Mouse (Mus musculus): Measurements from ENCODE around the gene Tm2d1.

GRCm38 (mm10) chr4:98348580-98348979, 34.5 kb downstream of the Tm2d1 start:
- TF ChIP-seq POLR2A (IDR thresholded peaks at IDR 0.05; ENCODE audit: borderline replicate concordance, extremely low read depth, insufficient read depth, insufficient read length, poor library complexity, severe bottlenecking): no peak
- no peak for TF ChIP-seq CTCF (IDR thresholded peaks at IDR 0.05; ENCODE audit: borderline replicate concordance, extremely low read depth, insufficient read depth, insufficient read length)

Measured in brain, embryonic 14.5 days (tissue).